Mouse (Mus musculus): ENCODE results near the gene Gm21870. TPM values are rescaled to one million over a fixed set of nuclear protein-coding genes. Genes with fewer than 3 reads are reported as not detected.
"Not testable (repeated sequence)": the region's sequence is repeated elsewhere in the genome, so short reads cannot be mapped to it uniquely, and the experiment has no call there.

Gene Gm21870
- not detected in 2 replicates for polyA plus RNA-seq (2015; fragmentation: Nextera tagmentation; extraction: Ambion mirVana)

- not testable (repeated sequence) for H3K9ac ChIP-seq; H3K27ac ChIP-seq; H3K4me3 ChIP-seq; H3K4me1 ChIP-seq (replicated peaks); H3K36me3 ChIP-seq; H3K27me3 ChIP-seq; ATAC-seq (ENCODE audit: low FRiP score); H3K4me2 ChIP-seq; H3K9me3 ChIP-seq
These were observed at the start of gene Gm21870 for GRCm38 (mm10) chrX:33986716-33987115. Gene Gm21870 (minus strand): TSS chrX:33986816.

DNA sequence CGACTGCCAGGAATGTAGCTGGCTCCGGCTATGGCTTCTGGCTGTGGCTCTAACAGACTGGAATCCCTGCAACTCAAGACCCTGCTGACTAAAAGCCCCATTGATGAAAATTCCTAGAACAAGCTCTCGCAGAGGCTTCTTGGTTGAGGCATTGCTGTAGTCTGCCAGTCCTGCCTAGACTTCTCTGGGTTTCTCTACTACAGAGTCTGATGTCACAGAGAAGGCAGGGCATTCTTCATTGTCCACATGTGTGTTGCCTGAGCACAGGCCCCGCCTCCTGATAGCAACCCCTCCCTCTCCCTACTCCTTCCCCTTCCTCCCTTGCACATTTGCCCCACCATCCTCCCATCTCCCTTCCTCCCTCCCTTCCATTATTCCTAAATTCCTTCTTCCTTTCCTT, 30.2 kb downstream of the Gm21870 start, which contains the start of gene Btbd35f6:
Gene Btbd35f6, minus strand, starts transcription at position 101 of the 400 bp plus-strand sequence.
- not testable (repeated sequence) for H3K4me2 ChIP-seq; H3K27ac ChIP-seq; H3K36me3 ChIP-seq; H3K4me1 ChIP-seq (replicated peaks); ATAC-seq (ENCODE audit: low FRiP score); H3K9me3 ChIP-seq; H3K9ac ChIP-seq; H3K27me3 ChIP-seq; H3K4me3 ChIP-seq
- 33% methylated on average over 1 of the region's 4 CpGs for WGBS

Other genes starting within 250 kb of the Gm21870 start
- gene Btbd35f6, start 30.3 kb downstream of the Gm21870 start, polyA plus RNA-seq (2015; fragmentation: Nextera tagmentation; extraction: Ambion mirVana) = not detected in 2 replicates
- gene Btbd35f9, start 174.7 kb upstream of the Gm21870 start, polyA plus RNA-seq (2015; fragmentation: Nextera tagmentation; extraction: Ambion mirVana) = not detected in 2 replicates